Mouse (Mus musculus): ENCODE results near the gene Car15. TPM values are rescaled to one million over a fixed set of nuclear protein-coding genes. Genes with fewer than 3 reads are reported as not detected.

The Car15 gene
- polyA plus RNA-seq, 1 experiment from 2014 or later = 3.9 TPM

DNA sequence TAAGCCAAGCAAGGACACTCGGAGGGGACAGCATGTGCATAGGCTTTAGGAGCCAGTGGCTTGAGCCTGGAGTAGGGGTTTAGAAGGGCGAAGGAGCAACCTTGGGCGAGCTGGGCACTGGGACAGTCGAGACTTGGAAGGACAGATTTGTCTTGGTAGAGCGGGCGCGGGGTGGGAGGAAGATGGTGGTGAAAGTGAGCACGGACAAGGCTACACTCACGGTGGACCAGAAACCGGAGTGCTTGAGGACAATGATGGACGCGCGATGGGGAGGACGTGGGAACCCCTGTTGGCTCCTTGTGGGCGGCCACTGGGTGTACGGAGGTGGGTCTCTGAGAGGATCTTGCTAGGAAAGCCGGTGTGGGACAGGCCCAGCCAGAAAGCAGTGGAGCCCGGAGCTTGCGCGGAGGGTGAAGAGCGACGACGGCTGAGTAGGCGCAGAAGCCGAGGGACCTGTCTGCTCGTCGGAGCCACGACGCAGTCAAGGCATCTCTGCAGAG lies 40.3 kb downstream of the Car15 start:
- Histone ChIP-seq H3K27me3 (replicated peaks) (peaks cover 73% of the 10 kb centered on the region), H3K9me3 (no peaks in the 10 kb centered on the region), H3K4me1 (peaks cover 31% of the 10 kb centered on the region), H3K36me3 (replicated peaks) (peaks cover 3% of the 10 kb centered on the region; the same call in 1 of the 2 replicates), H3K9ac (no peak overlapping the region), H3K4me2 (peak overlapping the region; percentile 87), H3K4me3 (peak overlapping the region; percentile 46), H3K27ac (no peak overlapping the region)
- ATAC-seq (replicated peaks) = 0 out of 2 replicates have a peak, but pooled peaks have one; percentile 1
- WGBS = 4% methylated on average over 29 of the region's 29 CpGs

DNA sequence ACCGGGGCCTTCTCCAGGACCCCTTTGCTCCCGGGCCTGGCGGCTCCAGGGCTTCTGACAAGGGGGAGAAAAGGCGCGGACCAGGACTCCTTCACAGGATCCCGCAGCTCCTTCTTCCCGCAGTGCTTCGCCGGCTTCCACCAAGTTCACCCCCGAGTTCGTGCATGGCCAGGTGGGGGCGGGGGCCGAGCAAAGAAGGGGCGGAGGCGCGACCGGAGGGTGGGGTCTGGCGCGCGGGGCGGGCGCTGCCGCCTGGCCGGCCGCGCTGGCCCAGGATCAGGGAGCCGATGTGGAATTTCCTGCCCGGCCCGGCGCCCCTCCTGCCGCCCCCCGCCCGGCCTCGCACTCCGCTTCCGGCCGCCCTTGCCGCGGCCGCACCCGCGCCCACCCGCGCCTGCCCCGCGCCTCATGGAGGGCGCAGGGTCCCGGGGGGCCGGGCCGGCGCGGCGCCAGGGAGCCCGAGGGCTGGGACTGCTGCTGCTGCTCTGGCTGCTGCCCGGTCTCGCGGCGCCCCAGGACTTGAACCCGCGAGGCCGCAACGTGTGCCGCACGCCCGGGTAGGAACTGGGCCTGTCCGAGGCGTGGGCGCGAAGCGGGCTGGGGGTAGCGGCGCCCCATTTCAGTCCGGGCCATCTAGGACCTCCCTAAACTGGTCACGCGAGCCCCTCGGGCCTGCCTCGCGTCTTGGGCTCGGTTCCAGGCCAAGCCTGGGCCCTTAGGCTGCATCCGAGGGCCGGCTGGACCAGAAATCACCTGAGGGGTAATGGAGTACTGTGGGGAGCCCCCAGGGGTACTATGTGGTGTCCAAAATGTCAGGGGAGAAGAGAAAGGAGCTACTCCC lies 41.0 kb downstream of the Car15 start, which contains the start of gene Scarf2:
TSS of gene Scarf2 (plus strand) at position 312 of the 841 bp plus-strand sequence.
- H3K4me1 ChIP-seq = peaks cover 24% of the 10 kb centered on the region
- no peak within 1 kb of the TSS for H3K27ac ChIP-seq
- peaks cover 3% of the 10 kb centered on the region; the same call in 1 of the 2 replicates for H3K36me3 ChIP-seq (replicated peaks)
- peak within 1 kb of the TSS; percentile 46 for H3K4me3 ChIP-seq
- peak within 1 kb of the TSS; percentile 40 for H3K9ac ChIP-seq
- peaks cover 66% of the 10 kb centered on the region for H3K27me3 ChIP-seq (replicated peaks)
- WGBS = under 1% methylated on average over 76 of the region's 81 CpGs
- H3K4me2 ChIP-seq = peak within 1 kb of the TSS; percentile 87
- 0 out of 2 replicates have a peak, but pooled peaks have one; percentile 12 for ATAC-seq (replicated peaks)
- no peaks in the 10 kb centered on the region for H3K9me3 ChIP-seq

DNA sequence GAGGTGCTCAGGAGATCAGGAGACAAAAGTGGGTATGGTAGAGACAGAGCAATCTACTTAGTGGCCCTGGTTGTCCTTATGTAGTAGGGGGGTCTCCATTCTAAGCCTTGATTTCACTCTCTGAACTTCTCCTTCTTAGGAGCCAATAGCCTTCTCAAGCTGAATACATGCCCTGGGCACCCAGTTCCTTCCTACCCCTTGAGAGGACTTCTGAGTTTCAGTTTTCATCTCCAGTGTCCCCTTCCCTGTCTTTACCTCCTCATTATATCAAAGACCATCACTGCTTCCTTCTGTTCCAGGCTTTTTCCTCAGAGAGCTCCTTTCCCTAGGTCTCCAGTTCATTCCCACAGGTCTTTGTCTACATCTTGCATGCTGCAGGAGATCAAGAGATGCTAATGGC lies 41.6 kb downstream of the Car15 start:
- no peak for ATAC-seq (replicated peaks)
- Histone ChIP-seq H3K4me1 (peaks cover 22% of the 10 kb centered on the region), H3K9ac (0 out of 2 replicates have a peak overlapping the region, but pooled peaks have one; percentile 40), H3K9me3 (no peaks in the 10 kb centered on the region), H3K27me3 (replicated peaks) (peaks cover 60% of the 10 kb centered on the region), H3K36me3 (replicated peaks) (peaks cover 3% of the 10 kb centered on the region; the same call in 1 of the 2 replicates), H3K27ac (no peak overlapping the region), H3K4me3 (peak overlapping the region; percentile 46), H3K4me2 (peak overlapping the region; percentile 87)

DNA sequence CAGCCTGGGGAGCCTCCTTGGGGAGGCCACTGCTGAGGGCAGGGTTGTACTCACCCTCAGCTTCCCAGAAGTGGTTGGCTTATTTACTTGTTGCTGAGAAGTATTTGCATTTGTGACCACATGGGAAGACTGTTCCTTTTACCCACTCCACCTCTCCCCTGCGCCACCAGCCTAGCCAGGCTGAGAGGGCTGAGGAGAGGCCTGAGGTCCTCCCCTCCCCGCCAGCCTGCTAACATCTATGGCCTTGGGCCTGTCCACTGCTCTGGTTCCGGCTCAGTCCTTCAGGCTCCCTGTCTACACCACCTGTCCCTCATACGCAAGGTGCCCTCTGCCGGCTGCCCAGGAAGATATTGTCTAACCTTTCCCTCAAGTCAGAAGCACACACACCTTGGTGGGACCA lies 42.5 kb downstream of the Car15 start:
- peaks cover 51% of the 10 kb centered on the region for H3K27me3 ChIP-seq (replicated peaks)
- H3K9ac ChIP-seq = no peak overlapping the region

DNA sequence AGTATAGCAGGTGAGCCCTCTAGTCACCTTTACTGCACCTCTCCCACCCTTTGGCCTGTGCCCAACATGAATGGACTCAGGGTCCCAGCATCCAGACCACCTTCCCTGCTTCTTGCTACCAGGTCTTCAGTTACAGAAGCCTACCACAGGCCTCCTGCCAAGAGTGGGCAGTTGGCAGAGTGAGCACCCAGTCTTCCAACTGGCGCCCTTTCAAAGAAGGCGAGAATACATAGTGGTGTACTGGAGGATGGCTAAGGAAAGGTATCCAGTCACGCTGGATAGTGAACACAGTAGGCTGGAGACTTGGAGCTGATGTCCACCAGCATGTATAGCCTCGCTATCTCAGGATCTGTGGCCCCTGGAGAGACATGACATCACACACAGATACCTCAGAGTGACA lies 44.1 kb downstream of the Car15 start:
- Histone ChIP-seq H3K9ac (no peak overlapping the region), H3K27me3 (replicated peaks) (peaks cover 37% of the 10 kb centered on the region), H3K27ac (no peak overlapping the region), H3K4me2 (no peak overlapping the region), H3K36me3 (replicated peaks) (peaks cover 17% of the 10 kb centered on the region), H3K4me3 (no peak overlapping the region), H3K9me3 (no peaks in the 10 kb centered on the region), H3K4me1 (peaks cover 22% of the 10 kb centered on the region)
- 94% methylated on average over 4 of the region's 4 CpGs for whole genome bisulfite sequencing
- no peak for ATAC-seq (replicated peaks)

More for the DNA sequence above, 42.5 kb downstream of the Car15 start:
- no peak overlapping the region for H3K27ac ChIP-seq
- no peak overlapping the region for H3K4me2 ChIP-seq
- WGBS = 59% methylated on average over 5 of the region's 5 CpGs
- H3K4me3 ChIP-seq = no peak overlapping the region
- peaks cover 4% of the 10 kb centered on the region for H3K36me3 ChIP-seq (replicated peaks)
- peaks cover 22% of the 10 kb centered on the region for H3K4me1 ChIP-seq
- ATAC-seq (replicated peaks) = no peak
- no peaks in the 10 kb centered on the region for H3K9me3 ChIP-seq

DNA sequence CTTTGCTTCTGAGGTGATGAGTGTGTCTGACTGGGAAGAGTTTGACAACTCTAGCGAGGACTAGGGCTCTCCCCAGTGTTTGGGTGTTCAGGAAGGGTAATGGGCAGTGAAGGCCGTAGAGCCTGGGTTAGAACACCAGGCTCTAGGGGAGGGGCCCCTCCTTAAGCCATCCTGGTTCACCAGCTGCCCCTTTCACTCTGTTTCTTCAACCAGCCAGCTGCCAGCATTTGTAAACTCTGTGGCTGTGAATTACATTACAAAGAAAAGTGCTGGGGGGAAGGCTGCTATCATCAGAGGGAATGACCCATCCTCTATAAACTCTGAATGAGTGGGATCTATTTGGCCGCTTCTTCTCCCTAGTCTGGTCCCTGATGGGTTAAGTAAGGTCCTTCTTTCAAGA lies 45.4 kb downstream of the Car15 start:
- Histone ChIP-seq H3K9me3 (no peaks in the 10 kb centered on the region), H3K9ac (no peak overlapping the region), H3K4me1 (peaks cover 12% of the 10 kb centered on the region), H3K27me3 (replicated peaks) (peaks cover 24% of the 10 kb centered on the region), H3K4me3 (no peak overlapping the region), H3K27ac (no peak overlapping the region), H3K36me3 (replicated peaks) (peaks cover 17% of the 10 kb centered on the region), H3K4me2 (no peak overlapping the region)
- no peak for ATAC-seq (replicated peaks)
- 70% methylated on average over 3 of the region's 3 CpGs for WGBS

DNA sequence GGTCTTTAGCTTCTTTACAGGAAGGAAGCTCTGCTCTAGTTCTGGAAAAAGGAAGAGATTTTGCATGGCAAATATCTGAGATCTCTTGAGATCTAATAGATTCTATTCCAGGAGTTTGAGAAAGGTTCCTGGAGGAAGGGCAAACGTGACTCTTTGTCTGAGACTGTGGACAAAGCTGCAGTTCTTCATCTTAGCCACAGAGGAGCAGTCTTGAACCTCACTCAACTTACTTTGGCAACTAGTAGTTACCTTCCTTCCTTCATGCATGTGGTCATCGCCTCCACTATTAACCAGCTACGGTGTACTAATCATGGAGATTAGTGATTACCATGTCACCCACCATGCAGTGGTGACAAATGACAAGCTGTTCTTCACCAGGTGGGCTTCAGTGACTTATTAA lies 52.8 kb downstream of the Car15 start:
- H3K4me2 ChIP-seq = no peak overlapping the region
- no peak for ATAC-seq (replicated peaks)
- WGBS = 57% methylated on average over 3 of the region's 3 CpGs
- H3K36me3 ChIP-seq (replicated peaks) = peaks cover 43% of the 10 kb centered on the region
- no peak overlapping the region for H3K4me3 ChIP-seq
- H3K4me1 ChIP-seq = no peaks in the 10 kb centered on the region
- H3K27ac ChIP-seq = no peak overlapping the region
- H3K9me3 ChIP-seq = no peaks in the 10 kb centered on the region
- no peaks in the 10 kb centered on the region for H3K27me3 ChIP-seq (replicated peaks)
- no peak overlapping the region for H3K9ac ChIP-seq

Other genes with a start within 250 kb of the Car15 start
- 30.1 and 34.7 TPM in 2 replicates for gene Smpd4, start 219.0 kb downstream of the Car15 start, polyA plus RNA-seq (2015; fragmentation: Nextera tagmentation; extraction: Ambion mirVana)
- gene Ccdc74a, start 191.9 kb downstream of the Car15 start, polyA plus RNA-seq (2015; fragmentation: Nextera tagmentation; extraction: Ambion mirVana) = 11.2 and 11.5 TPM in 2 replicates
- 53.2 and 59.4 TPM in 2 replicates for gene Med15, start 105.5 kb downstream of the Car15 start, polyA plus RNA-seq (2015; fragmentation: Nextera tagmentation; extraction: Ambion mirVana)
- 93.2 and 93.4 TPM in 2 replicates for gene Klhl22, start 78.7 kb downstream of the Car15 start, polyA plus RNA-seq (2015; fragmentation: Nextera tagmentation; extraction: Ambion mirVana)
- gene Scarf2, start 41.1 kb downstream of the Car15 start, polyA plus RNA-seq (2015; fragmentation: Nextera tagmentation; extraction: Ambion mirVana) = 1.7 and 2.6 TPM in 2 replicates
- gene B830017H08Rik, start 5.2 kb downstream of the Car15 start, polyA plus RNA-seq (2015; fragmentation: Nextera tagmentation; extraction: Ambion mirVana) = 3.5 and 4.9 TPM in 2 replicates
- 0.53 and 0.68 TPM in 2 replicates for gene Gm20518, start 53.3 kb upstream of the Car15 start, polyA plus RNA-seq (2015; fragmentation: Nextera tagmentation; extraction: Ambion mirVana)
- gene Tssk1, start 55.9 kb upstream of the Car15 start, polyA plus RNA-seq (2015; fragmentation: Nextera tagmentation; extraction: Ambion mirVana) = not detected in 2 replicates
- 119 and 120 TPM in 2 replicates for gene Dgcr2, start 60.2 kb upstream of the Car15 start, polyA plus RNA-seq (2015; fragmentation: Nextera tagmentation; extraction: Ambion mirVana)
- 0.11 TPM in 1 of 2 replicates, not detected in the other for gene Tssk2, start 60.3 kb upstream of the Car15 start, polyA plus RNA-seq (2015; fragmentation: Nextera tagmentation; extraction: Ambion mirVana)
- gene Ess2, start 73.0 kb upstream of the Car15 start, polyA plus RNA-seq (2015; fragmentation: Nextera tagmentation; extraction: Ambion mirVana) = 51.7 and 57.1 TPM in 2 replicates
- 0.38 and 1.1 TPM in 2 replicates for gene Gsc2, start 76.7 kb upstream of the Car15 start, polyA plus RNA-seq (2015; fragmentation: Nextera tagmentation; extraction: Ambion mirVana)
- gene Slc25a1, start 89.9 kb upstream of the Car15 start, polyA plus RNA-seq (2015; fragmentation: Nextera tagmentation; extraction: Ambion mirVana) = 169 and 179 TPM in 2 replicates
- not detected in 2 replicates for gene Vpreb2, start 142.1 kb upstream of the Car15 start, polyA plus RNA-seq (2015; fragmentation: Nextera tagmentation; extraction: Ambion mirVana)
- 160 and 171 TPM in 2 replicates for gene Dgcr6, start 214.5 kb upstream of the Car15 start, polyA plus RNA-seq (2015; fragmentation: Nextera tagmentation; extraction: Ambion mirVana)

Measured in midbrain, embryonic 15.5 days (tissue).